Mouse (Mus musculus) heart, postnatal 4 days (tissue): Measurements from ENCODE around the gene Cenpa. TPM values are rescaled to one million over a fixed set of nuclear protein-coding genes. Genes with fewer than 3 reads are reported as not detected.
"Not testable (repeated sequence)": the region's sequence is repeated elsewhere in the genome, so short reads cannot be mapped to it uniquely, and the experiment has no call there.

Experiments
- DNase-seq: peaks from one replicate; pipeline ENCODE4 v3.0.0; 2021
- total RNA-seq, 2 experiments: library from RNA; stranded (reverse); gene quantifications; 2 replicates each; pipeline ENCODE4 v1.2.3; 2021

The Cenpa gene
- total RNA-seq, 2 experiments from 2014 or later, result 141 to 145 TPM

- DNase-seq, result no peak
Observed at GRCm38 (mm10) chr5:30647396-30647795, 19.2 kb upstream of the Cenpa start.

GRCm38 (mm10) chr5:30647815-30648560, 18.6 kb upstream of the Cenpa start, which contains the start of gene Slc35f6:
Slc35f6 (plus strand) TSS chr5:30647933.
- DNase-seq, result peak; percentile 96

GRCm38 (mm10) chr5:30649558-30649957, 17.0 kb upstream of the Cenpa start:
- no peak for DNase-seq

- no peak for DNase-seq
Observed at GRCm38 (mm10) chr5:30650756-30651155, 15.8 kb upstream of the Cenpa start.

- no peak for DNase-seq
Observed at GRCm38 (mm10) chr5:30651554-30651953, 15.0 kb upstream of the Cenpa start.

GRCm38 (mm10) chr5:30653246-30653645, 13.3 kb upstream of the Cenpa start:
- no peak for DNase-seq

- no peak for DNase-seq
Observed at GRCm38 (mm10) chr5:30655042-30655441, 11.5 kb upstream of the Cenpa start.

GRCm38 (mm10) chr5:30655526-30656195, 10.9 kb upstream of the Cenpa start:
- DNase-seq, result no peak

GRCm38 (mm10) chr5:30659042-30659441, 7.5 kb upstream of the Cenpa start:
- no peak for DNase-seq

GRCm38 (mm10) chr5:30660278-30660677, 6.3 kb upstream of the Cenpa start:
- DNase-seq, result no peak

GRCm38 (mm10) chr5:30660813-30661212, 5.8 kb upstream of the Cenpa start:
- DNase-seq, result no peak

GRCm38 (mm10) chr5:30665360-30665759, 1.2 kb upstream of the Cenpa start:
- DNase-seq, result no peak

GRCm38 (mm10) chr5:30665968-30666367, 609 bp upstream of the Cenpa start:
- no peak for DNase-seq

GRCm38 (mm10) chr5:30667215-30667614, 638 bp downstream of the Cenpa start:
- DNase-seq, result no peak

GRCm38 (mm10) chr5:30667686-30668085, 1.1 kb downstream of the Cenpa start:
- no peak for DNase-seq

- DNase-seq, result no peak
Observed at GRCm38 (mm10) chr5:30668637-30669495, 2.3 kb downstream of the Cenpa start.

GRCm38 (mm10) chr5:30669496-30669830, 2.9 kb downstream of the Cenpa start:
- no peak for DNase-seq

- no peak for DNase-seq
Observed at GRCm38 (mm10) chr5:30670091-30670490, 3.5 kb downstream of the Cenpa start.

GRCm38 (mm10) chr5:30674001-30674400, 7.4 kb downstream of the Cenpa start:
- DNase-seq, result no peak

- DNase-seq, result no peak
Observed at GRCm38 (mm10) chr5:30676800-30677199, 10.2 kb downstream of the Cenpa start.

GRCm38 (mm10) chr5:30678069-30678468, 11.5 kb downstream of the Cenpa start:
- not testable (repeated sequence) for DNase-seq

GRCm38 (mm10) chr5:30678722-30679296, 12.2 kb downstream of the Cenpa start:
- DNase-seq, result no peak

- no peak for DNase-seq
Observed at GRCm38 (mm10) chr5:30679593-30679992, 13.0 kb downstream of the Cenpa start.
